Mouse (Mus musculus): ENCODE measurements around the gene Cradd. TPM values are rescaled to one million over a fixed set of nuclear protein-coding genes. Genes with fewer than 3 reads are reported as not detected.

Cradd gene
- polyA plus RNA-seq (2015; fragmentation: Nextera tagmentation; extraction: Ambion mirVana) = 8.7 and 9.2 TPM in 2 replicates

DNA sequence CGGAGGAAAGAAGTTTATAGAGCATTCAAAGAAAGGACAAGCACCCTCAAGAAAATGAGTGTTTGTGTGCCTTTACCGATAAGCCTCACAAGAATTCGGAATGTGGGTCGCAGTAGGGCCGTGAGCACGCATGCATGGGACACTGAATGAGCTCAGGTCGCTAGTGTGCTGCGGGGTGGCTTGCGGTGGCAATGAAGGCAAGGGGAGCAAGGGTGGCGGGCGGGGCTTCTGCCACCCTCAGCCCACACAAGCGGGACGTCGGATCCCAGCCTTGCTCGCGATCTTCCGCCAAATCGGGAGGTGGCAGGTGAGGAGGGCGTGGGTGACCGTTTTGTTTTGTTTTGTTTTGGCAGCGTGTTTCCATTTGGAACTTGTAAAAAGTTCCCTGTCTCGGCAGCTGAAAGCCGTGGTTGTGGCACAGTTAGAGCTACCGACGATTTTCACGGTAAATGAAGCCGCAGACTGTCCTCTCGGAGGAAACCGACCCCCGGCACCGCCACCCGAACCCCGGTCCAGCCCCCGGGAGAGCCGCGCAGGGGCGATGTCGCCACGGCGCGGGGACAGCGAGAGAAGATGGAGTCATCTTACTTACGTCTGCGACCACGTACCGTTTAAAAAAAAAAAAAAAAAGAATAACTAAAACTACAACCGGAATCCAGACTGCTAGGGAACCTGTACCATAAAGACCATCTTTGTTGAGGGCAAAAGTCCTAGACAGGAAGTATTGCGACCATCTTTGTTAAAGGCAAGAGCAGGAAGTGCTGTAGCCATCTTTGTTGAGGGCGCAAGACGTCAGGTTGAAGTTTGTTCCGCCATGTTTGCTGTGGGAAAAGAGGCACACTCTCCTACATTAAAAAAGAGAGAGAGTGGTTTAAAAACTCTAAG, at the start of gene Cradd:
Gene Cradd (minus strand): TSS at position 741 of the 885 bp plus-strand sequence.
- Histone ChIP-seq H3K9me3 (ENCODE audit: control insufficient read depth, low read length) (peaks cover 2% of the 10 kb centered on the region; the same call in 1 of the 2 replicates), H3K27ac (ENCODE audit: low read depth, low read length) (peak within 1 kb of the TSS; percentile 94), H3K4me3 (ENCODE audit: low read length) (peak within 1 kb of the TSS; percentile 52), H3K4me1 (ENCODE audit: control insufficient read depth, insufficient read depth, low read depth, low read length) (peaks cover 11% of the 10 kb centered on the region), H3K9ac (ENCODE audit: low read depth, low read length) (peak within 1 kb of the TSS; percentile 77), H3K27me3 (replicated peaks; ENCODE audit: control insufficient read depth, insufficient read depth, low read length) (no peaks in the 10 kb centered on the region), H3K36me3 (ENCODE audit: control insufficient read depth, insufficient read depth, low read length) (no peaks in the 10 kb centered on the region), H3K4me2 (ENCODE audit: low read length) (peak within 1 kb of the TSS; percentile 75)
- ATAC-seq = peak; percentile 89
- WGBS = under 1% methylated on average over 51 of the region's 51 CpGs

DNA sequence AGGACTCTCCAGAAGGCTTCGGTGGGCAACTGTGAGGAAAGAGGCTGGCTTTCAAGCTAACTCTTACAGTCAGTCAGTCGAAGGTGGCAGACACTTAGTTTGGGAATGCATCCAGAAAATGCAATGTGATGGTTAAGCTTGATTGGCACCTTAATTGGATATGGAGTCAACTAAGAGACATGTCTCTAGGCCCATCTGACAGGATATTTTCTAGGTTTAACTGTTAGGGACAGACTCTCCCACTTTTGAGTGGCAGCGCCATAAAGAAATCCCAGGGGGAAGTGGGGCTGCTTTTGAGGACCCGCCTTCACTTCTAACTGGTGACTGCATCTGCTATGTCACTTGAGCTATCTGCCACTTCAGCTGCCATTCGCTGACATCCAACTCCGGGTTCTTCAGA, 49.4 kb upstream of the Cradd start:
- Histone ChIP-seq H3K4me2 (ENCODE audit: low read length) (no peak overlapping the region), H3K4me1 (ENCODE audit: control insufficient read depth, insufficient read depth, low read depth, low read length) (no peaks in the 10 kb centered on the region), H3K9ac (ENCODE audit: low read depth, low read length) (no peak overlapping the region), H3K4me3 (ENCODE audit: low read length) (no peak overlapping the region), H3K36me3 (ENCODE audit: control insufficient read depth, insufficient read depth, low read length) (no peaks in the 10 kb centered on the region), H3K27me3 (replicated peaks; ENCODE audit: control insufficient read depth, insufficient read depth, low read length) (no peaks in the 10 kb centered on the region), H3K27ac (ENCODE audit: low read depth, low read length) (no peak overlapping the region), H3K9me3 (ENCODE audit: control insufficient read depth, low read length) (peaks cover 3% of the 10 kb centered on the region; the same call in 1 of the 2 replicates)
- 85% methylated on average over 6 of the region's 6 CpGs for WGBS
- no peak for ATAC-seq

DNA sequence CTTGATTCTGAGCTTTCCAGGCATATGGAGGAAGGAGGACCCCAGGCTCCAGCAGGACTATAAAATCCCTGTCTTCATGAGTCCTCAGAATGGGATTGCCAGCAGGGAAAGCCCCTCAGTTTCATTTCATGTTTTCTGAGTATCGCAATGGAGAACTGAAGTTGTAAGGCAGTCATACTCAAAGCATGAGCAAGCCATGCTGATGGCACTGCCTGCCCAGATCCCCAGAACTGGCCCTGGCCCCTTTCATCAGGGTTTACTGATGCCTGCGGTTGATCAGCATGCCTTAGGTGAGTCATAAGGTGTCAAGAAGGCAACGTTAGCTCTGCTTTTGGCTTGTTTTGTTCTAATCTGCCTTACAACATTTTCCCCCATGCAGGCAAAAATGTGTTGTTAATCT, 48.0 kb upstream of the Cradd start:
- Histone ChIP-seq H3K4me3 (ENCODE audit: low read length) (no peak overlapping the region), H3K36me3 (ENCODE audit: control insufficient read depth, insufficient read depth, low read length) (no peaks in the 10 kb centered on the region), H3K4me1 (ENCODE audit: control insufficient read depth, insufficient read depth, low read depth, low read length) (no peaks in the 10 kb centered on the region), H3K9ac (ENCODE audit: low read depth, low read length) (no peak overlapping the region), H3K4me2 (ENCODE audit: low read length) (no peak overlapping the region), H3K27me3 (replicated peaks; ENCODE audit: control insufficient read depth, insufficient read depth, low read length) (no peaks in the 10 kb centered on the region), H3K27ac (ENCODE audit: low read depth, low read length) (no peak overlapping the region), H3K9me3 (ENCODE audit: control insufficient read depth, low read length) (no peaks in the 10 kb centered on the region)
- 87% methylated on average over 3 of the region's 3 CpGs for WGBS
- ATAC-seq = no peak

DNA sequence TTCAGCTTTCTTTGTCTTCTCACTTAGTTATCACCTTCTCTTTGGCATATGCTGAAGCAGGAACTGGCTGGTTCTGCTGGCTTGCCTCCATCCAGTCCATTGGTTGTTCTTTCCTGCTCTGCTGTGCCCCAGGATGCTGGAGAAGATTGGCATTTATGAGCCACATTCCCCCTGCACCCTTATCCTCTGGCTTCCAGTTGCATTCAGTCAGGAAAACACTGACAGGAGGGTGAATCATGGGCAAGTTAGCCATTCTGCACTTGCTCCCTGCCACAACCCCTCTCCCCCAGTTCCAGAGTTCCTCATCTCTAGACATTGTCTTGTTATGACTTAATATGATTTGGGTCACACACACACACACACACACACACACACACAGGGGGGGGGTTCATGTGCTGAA, 45.3 kb upstream of the Cradd start:
- no peak overlapping the region for H3K27ac ChIP-seq (ENCODE audit: low read depth, low read length)
- no peak for ATAC-seq

DNA sequence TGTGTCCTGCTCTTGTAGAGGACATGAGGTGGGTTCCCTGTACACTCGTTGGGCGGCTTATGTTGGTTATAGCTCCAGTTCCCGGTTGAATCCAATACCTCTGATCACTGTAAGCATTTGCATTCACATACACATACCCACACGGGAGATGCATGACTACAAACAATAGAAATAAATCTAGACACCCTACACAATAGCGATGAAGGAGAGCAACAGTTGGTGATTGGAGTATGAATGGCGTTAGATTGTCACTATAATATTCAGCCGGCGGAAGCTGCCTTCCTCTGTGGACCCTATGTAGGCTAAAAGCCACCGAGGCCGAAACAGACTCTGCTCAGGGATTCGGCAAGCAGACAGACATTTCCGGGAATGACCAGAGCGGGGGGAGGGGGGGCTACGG, 44.2 kb upstream of the Cradd start:
- H3K4me2 ChIP-seq (ENCODE audit: low read length) = no peak overlapping the region
- no peaks in the 10 kb centered on the region for H3K9me3 ChIP-seq (ENCODE audit: control insufficient read depth, low read length)
- no peak overlapping the region for H3K9ac ChIP-seq (ENCODE audit: low read depth, low read length)
- no peak overlapping the region for H3K27ac ChIP-seq (ENCODE audit: low read depth, low read length)
- no peaks in the 10 kb centered on the region for H3K36me3 ChIP-seq (ENCODE audit: control insufficient read depth, insufficient read depth, low read length)
- no peaks in the 10 kb centered on the region for H3K27me3 ChIP-seq (replicated peaks; ENCODE audit: control insufficient read depth, insufficient read depth, low read length)
- no peaks in the 10 kb centered on the region for H3K4me1 ChIP-seq (ENCODE audit: control insufficient read depth, insufficient read depth, low read depth, low read length)
- WGBS = 88% methylated on average over 14 of the region's 14 CpGs
- no peak overlapping the region for H3K4me3 ChIP-seq (ENCODE audit: low read length)
- ATAC-seq = no peak

More for the DNA sequence above, 45.3 kb upstream of the Cradd start:
- no peak overlapping the region for H3K9ac ChIP-seq (ENCODE audit: low read depth, low read length)
- no peaks in the 10 kb centered on the region for H3K36me3 ChIP-seq (ENCODE audit: control insufficient read depth, insufficient read depth, low read length)
- H3K4me1 ChIP-seq (ENCODE audit: control insufficient read depth, insufficient read depth, low read depth, low read length) = no peaks in the 10 kb centered on the region
- no peaks in the 10 kb centered on the region for H3K27me3 ChIP-seq (replicated peaks; ENCODE audit: control insufficient read depth, insufficient read depth, low read length)
- no peak overlapping the region for H3K4me2 ChIP-seq (ENCODE audit: low read length)
- no peaks in the 10 kb centered on the region for H3K9me3 ChIP-seq (ENCODE audit: control insufficient read depth, low read length)
- no peak overlapping the region for H3K4me3 ChIP-seq (ENCODE audit: low read length)

DNA sequence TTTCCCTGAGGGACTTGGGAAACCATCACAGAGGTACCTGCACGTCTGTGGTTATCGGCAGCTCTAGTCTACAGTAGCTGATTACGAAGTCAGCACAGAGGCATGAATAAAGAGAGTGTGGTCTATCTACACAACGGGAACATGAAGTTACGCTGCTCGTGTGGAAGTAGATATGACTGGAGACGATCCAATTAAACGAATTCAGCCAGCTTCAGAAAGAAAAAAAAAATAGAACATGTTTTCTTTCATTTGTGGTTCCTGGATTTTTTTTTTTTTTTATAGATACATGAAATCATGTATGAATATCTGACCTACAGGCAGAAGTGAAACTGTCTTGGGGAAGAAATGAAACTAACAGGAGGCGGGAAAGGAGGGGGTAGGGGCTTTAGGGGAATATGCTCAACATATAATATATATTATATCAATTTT, 43.7 kb upstream of the Cradd start:
- Histone ChIP-seq H3K4me2 (ENCODE audit: low read length) (no peak overlapping the region), H3K9ac (ENCODE audit: low read depth, low read length) (no peak overlapping the region), H3K4me3 (ENCODE audit: low read length) (no peak overlapping the region), H3K27me3 (replicated peaks; ENCODE audit: control insufficient read depth, insufficient read depth, low read length) (no peaks in the 10 kb centered on the region), H3K27ac (ENCODE audit: low read depth, low read length) (no peak overlapping the region), H3K9me3 (ENCODE audit: control insufficient read depth, low read length) (no peaks in the 10 kb centered on the region), H3K36me3 (ENCODE audit: control insufficient read depth, insufficient read depth, low read length) (no peaks in the 10 kb centered on the region), H3K4me1 (ENCODE audit: control insufficient read depth, insufficient read depth, low read depth, low read length) (no peaks in the 10 kb centered on the region)
- ATAC-seq = no peak
- 85% methylated on average over 9 of the region's 9 CpGs for WGBS

DNA sequence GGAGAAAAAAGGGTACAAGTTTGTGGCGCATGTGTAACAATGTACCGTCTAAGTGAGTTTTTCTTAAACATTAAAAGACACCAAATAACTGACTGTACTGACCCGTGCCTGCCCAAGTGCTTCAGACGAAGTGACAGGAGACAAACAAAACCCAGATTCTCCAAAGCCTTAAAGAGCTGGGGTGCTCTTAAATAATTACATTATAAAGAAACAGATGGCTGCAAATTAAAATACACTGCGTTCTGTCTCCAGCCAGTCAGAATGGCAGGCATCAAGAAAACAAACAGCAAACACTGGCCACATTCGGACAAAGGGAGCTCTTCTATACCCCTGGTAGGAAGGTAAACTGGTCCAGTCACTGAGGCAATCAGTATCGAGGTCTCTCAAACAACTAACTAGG, 43.3 kb upstream of the Cradd start:
- no peak for ATAC-seq
- H3K27ac ChIP-seq (ENCODE audit: low read depth, low read length) = no peak overlapping the region
- H3K9ac ChIP-seq (ENCODE audit: low read depth, low read length) = no peak overlapping the region
- no peak overlapping the region for H3K4me3 ChIP-seq (ENCODE audit: low read length)
- H3K36me3 ChIP-seq (ENCODE audit: control insufficient read depth, insufficient read depth, low read length) = no peaks in the 10 kb centered on the region
- 70% methylated on average over 7 of the region's 7 CpGs for WGBS
- no peaks in the 10 kb centered on the region for H3K27me3 ChIP-seq (replicated peaks; ENCODE audit: control insufficient read depth, insufficient read depth, low read length)
- no peaks in the 10 kb centered on the region for H3K9me3 ChIP-seq (ENCODE audit: control insufficient read depth, low read length)
- H3K4me1 ChIP-seq (ENCODE audit: control insufficient read depth, insufficient read depth, low read depth, low read length) = no peaks in the 10 kb centered on the region
- H3K4me2 ChIP-seq (ENCODE audit: low read length) = no peak overlapping the region

DNA sequence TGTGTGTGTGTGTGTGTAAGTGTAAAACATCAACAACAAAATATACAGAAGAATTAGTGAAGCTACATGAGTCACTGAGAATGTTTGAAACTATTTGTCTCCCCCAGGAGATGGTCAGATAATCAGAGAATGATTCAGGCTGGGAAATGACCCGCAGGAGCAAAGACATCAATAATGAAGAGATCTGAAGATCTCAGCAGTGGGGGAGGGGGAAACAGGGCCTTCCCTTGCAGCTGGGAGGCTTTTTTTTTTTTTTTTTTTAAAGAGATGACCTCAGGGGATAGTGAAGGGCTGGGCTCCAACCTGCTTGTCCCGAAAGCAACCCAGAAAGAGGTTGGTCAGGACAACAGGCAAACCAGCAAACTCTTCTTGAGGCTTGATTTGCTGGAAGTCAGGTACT, 38.4 kb upstream of the Cradd start:
- H3K27ac ChIP-seq (ENCODE audit: low read depth, low read length) = no peak overlapping the region
- H3K4me3 ChIP-seq (ENCODE audit: low read length) = no peak overlapping the region
- no peak overlapping the region for H3K9ac ChIP-seq (ENCODE audit: low read depth, low read length)
- ATAC-seq = no peak
- WGBS = 21% methylated on average over 2 of the region's 2 CpGs
- H3K9me3 ChIP-seq (ENCODE audit: control insufficient read depth, low read length) = no peaks in the 10 kb centered on the region
- no peaks in the 10 kb centered on the region for H3K27me3 ChIP-seq (replicated peaks; ENCODE audit: control insufficient read depth, insufficient read depth, low read length)
- no peaks in the 10 kb centered on the region for H3K4me1 ChIP-seq (ENCODE audit: control insufficient read depth, insufficient read depth, low read depth, low read length)
- H3K4me2 ChIP-seq (ENCODE audit: low read length) = no peak overlapping the region
- no peaks in the 10 kb centered on the region for H3K36me3 ChIP-seq (ENCODE audit: control insufficient read depth, insufficient read depth, low read length)

DNA sequence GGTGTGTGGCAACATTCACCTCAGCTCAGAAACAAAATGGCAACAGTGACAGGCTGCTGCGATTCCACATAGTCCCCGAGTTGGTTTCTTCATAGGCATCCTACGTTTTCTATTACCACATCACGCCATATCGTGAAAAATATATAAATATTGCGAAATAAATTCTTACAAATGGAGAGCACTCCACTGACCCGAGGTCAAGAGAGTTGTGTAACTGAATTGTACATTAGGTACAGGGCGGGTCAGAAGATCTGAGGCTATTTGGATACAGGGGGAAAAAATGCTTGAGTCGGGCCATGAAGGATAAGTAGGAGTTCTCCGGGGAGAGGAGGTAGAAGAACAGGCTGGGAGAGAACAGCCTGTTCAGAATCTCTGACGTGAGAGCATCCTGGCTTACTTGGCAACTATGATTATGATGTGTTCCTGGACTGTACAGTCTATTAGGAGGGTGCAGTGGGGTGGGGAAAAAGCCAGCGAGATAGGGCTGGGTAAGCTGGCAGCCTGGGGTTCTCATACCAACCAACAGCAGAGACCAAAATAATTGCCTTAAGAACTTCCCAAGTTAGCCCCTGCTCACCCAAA, 37.4 kb upstream of the Cradd start:
- Histone ChIP-seq H3K27ac (ENCODE audit: low read depth, low read length) (no peak overlapping the region), H3K36me3 (ENCODE audit: control insufficient read depth, insufficient read depth, low read length) (no peaks in the 10 kb centered on the region), H3K4me1 (ENCODE audit: control insufficient read depth, insufficient read depth, low read depth, low read length) (no peaks in the 10 kb centered on the region), H3K4me3 (ENCODE audit: low read length) (no peak overlapping the region), H3K9ac (ENCODE audit: low read depth, low read length) (no peak overlapping the region), H3K9me3 (ENCODE audit: control insufficient read depth, low read length) (no peaks in the 10 kb centered on the region), H3K4me2 (ENCODE audit: low read length) (no peak overlapping the region), H3K27me3 (replicated peaks; ENCODE audit: control insufficient read depth, insufficient read depth, low read length) (no peaks in the 10 kb centered on the region)
- ATAC-seq = no peak
- 90% methylated on average over 12 of the region's 12 CpGs for WGBS
